Mouse (Mus musculus): Measurements from ENCODE around the gene Cask.

- TF ChIP-seq CTCF (conservative IDR thresholded peaks at IDR 0.05; ENCODE audit: insufficient read depth, insufficient read length, low read depth, low read length) (no peak), POLR2A (IDR thresholded peaks at IDR 0.05; ENCODE audit: low read depth, low read length) (no peak)
Observed at GRCm38 (mm10) chrX:13489761-13490160, 361.4 kb downstream of the Cask start.
